Mouse (Mus musculus) liver, postnatal 0 days (tissue): ENCODE data around the gene Armcx3. TPM values are rescaled to one million over a fixed set of nuclear protein-coding genes. Genes with fewer than 3 reads are reported as not detected.

Experiments
- ATAC-seq: fragments of 200-750 bp; cut with Nextera tagmentation; 2 replicates; pipeline ENCODE4 v1.8.0; 2017; ENCODE audit warnings: mild to moderate bottlenecking, moderate library complexity
- DNase-seq: peaks from one replicate; pipeline ENCODE4 v3.0.0-alpha.2; 2016
- H3K27ac ChIP-seq: fragments of 300-500 bp; sonication (generic); 2 replicates; pipeline ENCODE4 v1.5.1; 2014; ENCODE audit warnings: antibody characterized with exemption, moderate library complexity, mild to moderate bottlenecking, low read depth
- H3K27me3 ChIP-seq: fragments of 300-500 bp; sonication (generic); 2 replicates; pipeline ENCODE4 v1.6.1; 2014; ENCODE audit warnings: low read length, control low read depth, mixed read lengths; ENCODE audit not compliant: insufficient read depth
- H3K36me3 ChIP-seq: fragments of 300-500 bp; sonication (generic); replicated peaks from 2 replicates; pipeline ENCODE4 v1.6.1; 2014; ENCODE audit warnings: mild to moderate bottlenecking, control low read depth, low read length, moderate library complexity, mixed read lengths; ENCODE audit not compliant: insufficient read depth
- H3K4me1 ChIP-seq: fragments of 300-500 bp; sonication (generic); 2 replicates; pipeline ENCODE4 v1.6.1; 2014; ENCODE audit warnings: antibody characterized with exemption, mild to moderate bottlenecking, control low read depth; ENCODE audit not compliant: insufficient read depth
- H3K4me2 ChIP-seq: fragments of 300-500 bp; sonication (generic); 2 replicates; pipeline ENCODE4 v1.6.1; 2014; ENCODE audit warnings: low read depth, mild to moderate bottlenecking, low read length, moderate library complexity, mixed read lengths
- H3K4me3 ChIP-seq: fragments of 300-500 bp; sonication (generic); 2 replicates; pipeline ENCODE4 v1.5.1; 2014; ENCODE audit warnings: low read depth, low read length
- H3K9ac ChIP-seq: fragments of 300-500 bp; sonication (generic); replicated peaks from 2 replicates; pipeline ENCODE4 v1.6.1; 2014; ENCODE audit warnings: mild to moderate bottlenecking, moderate library complexity
- H3K9me3 ChIP-seq: fragments of 300-500 bp; sonication (generic); 2 replicates; pipeline ENCODE4 v1.6.1; 2016; ENCODE audit warnings: mild to moderate bottlenecking, control low read depth, low read length, mixed read lengths
- CTCF ChIP-seq: sonication (generic); IDR thresholded peaks from 2 replicates; pipeline ENCODE4 v1.5.1; 2016; ENCODE audit warnings: antibody characterized with exemption, low read depth
- WGBS: fragments of 180-500 bp; shearing (Covaris S2); extraction: QIAGEN DNeasy Blood & Tissue Kit; methylation state at CpG from one replicate; pipeline ENCODE4 v1.1.7; 2014; ENCODE audit not compliant: insufficient replicate concordance; 5-methylcytosine and 5-hydroxymethylcytosine counted together
- microRNA-seq: library from miRNA; unstranded; fragments of <30 nt; microRNA quantifications from one replicate; pipeline ENCODE4, GENCODE M21; 2016
- polyA plus RNA-seq: library from polyadenylated mRNA; unstranded; fragments of >200 nt; fragmentation: Nextera tagmentation; extraction: Ambion mirVana; gene quantifications from 2 replicates; pipeline ENCODE4 v1.2.1, GENCODE M21; 2015

The Armcx3 gene
- polyA plus RNA-seq, 1 experiment from 2014 or later, result 12.0 TPM

DNA sequence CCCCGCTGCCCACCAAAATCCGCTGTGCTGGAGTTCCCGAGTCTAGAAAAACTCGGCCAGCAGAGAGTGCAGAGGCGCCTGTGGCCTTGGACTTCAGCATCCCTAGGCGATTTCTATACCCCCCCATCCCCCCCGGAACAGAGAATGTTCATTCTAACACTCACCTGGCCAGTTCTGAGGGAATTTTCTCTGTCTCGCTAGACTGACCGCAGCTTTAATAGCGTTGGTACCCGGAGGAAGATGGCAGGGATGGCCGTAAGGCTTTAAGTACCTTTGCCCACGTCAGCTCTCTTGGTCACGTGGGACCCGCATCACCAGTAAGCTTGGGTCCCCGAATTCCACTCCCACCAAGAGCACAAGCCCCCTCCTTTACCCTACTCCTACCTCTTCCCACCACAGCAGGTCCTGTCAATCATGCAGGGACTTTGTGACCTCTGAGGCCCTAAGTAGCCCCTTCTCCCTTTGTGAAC is 52.4 kb downstream of the Armcx3 start, which contains the start of gene Armcx2:
Armcx2 (minus strand) TSS at position 467 of the 470 bp plus-strand sequence.
- Histone ChIP-seq H3K4me1 (no peaks in the 10 kb centered on the region; the same call in 1 of the 2 replicates), H3K9ac (peak within 1 kb of the TSS; percentile 46; the same call in 1 of the 2 replicates), H3K4me3 (peak within 1 kb of the TSS; percentile 51), H3K9me3 (no peaks in the 10 kb centered on the region), H3K4me2 (peak within 1 kb of the TSS; percentile 76), H3K27me3 (no peaks in the 10 kb centered on the region), H3K36me3 (no peaks in the 10 kb centered on the region), H3K27ac (no peak within 1 kb of the TSS)
- 20% methylated on average over 16 of the region's 16 CpGs for WGBS
- no peak for TF ChIP-seq CTCF
- DNase-seq, result peak; percentile 33
- ATAC-seq, result peak; percentile 74

Small RNAs within 50 kb of the gene (microRNA-seq; reads per million reads assigned to microRNA genes)
- gene Mir7093, result not detected

Other genes with a start within 250 kb of the Armcx3 start
- gene Timm8a1, start 214.7 kb upstream of the Armcx3 start, polyA plus RNA-seq, result 106 and 115 TPM in 2 replicates
- 10.9 and 11.9 TPM in 2 replicates for gene Btk, start 173.0 kb upstream of the Armcx3 start, polyA plus RNA-seq
- 306 and 323 TPM in 2 replicates for gene Rpl36a, start 170.9 kb upstream of the Armcx3 start, polyA plus RNA-seq
- gene Gla, start 155.5 kb upstream of the Armcx3 start, polyA plus RNA-seq, result 2.8 and 3.2 TPM in 2 replicates
- gene Hnrnph2, start 155.4 kb upstream of the Armcx3 start, polyA plus RNA-seq, result 50.6 and 55.7 TPM in 2 replicates
- 0.46 and 0.61 TPM in 2 replicates for gene Armcx4, start 70.1 kb upstream of the Armcx3 start, polyA plus RNA-seq
- gene Armcx1, start 38.6 kb upstream of the Armcx3 start, polyA plus RNA-seq, result 3.8 and 3.9 TPM in 2 replicates
- 2.6 and 3.0 TPM in 2 replicates for gene Armcx6, start 5.2 kb upstream of the Armcx3 start, polyA plus RNA-seq
- gene Armcx2, start 52.6 kb downstream of the Armcx3 start, polyA plus RNA-seq, result 3.6 and 4.0 TPM in 2 replicates
- gene Nxf2, start 208.2 kb downstream of the Armcx3 start, polyA plus RNA-seq, result 0.18 and 0.25 TPM in 2 replicates